Mouse (Mus musculus) heart, embryonic 16.5 days (tissue): Measurements from ENCODE around the gene Sorl1. TPM values are rescaled to one million over a fixed set of nuclear protein-coding genes. Genes with fewer than 3 reads are reported as not detected.
A peak's percentile ranks its signal among the peaks of the same experiment; 100 is the strongest.

Experiments
- ATAC-seq: fragments of 200-750 bp; cut with Nextera tagmentation; replicated peaks from 2 replicates; pipeline ENCODE4 v1.8.0; 2017; ENCODE audit warnings: moderate number of reproducible peaks; ENCODE audit not compliant: insufficient read depth, low FRiP score; ENCODE audit errors: extremely low read depth
- H3K27ac ChIP-seq: fragments of 300-500 bp; sonication (generic); 2 replicates; pipeline ENCODE4 v1.5.1; 2014; ENCODE audit warnings: mild to moderate bottlenecking, low read length, control low read depth, moderate library complexity
- H3K27me3 ChIP-seq: fragments of 300-500 bp; sonication (generic); 2 replicates; pipeline ENCODE4 v1.6.1; 2014; ENCODE audit warnings: low read length, mixed read lengths; ENCODE audit not compliant: control insufficient read depth, insufficient read depth
- H3K36me3 ChIP-seq: fragments of 300-500 bp; sonication (generic); 2 replicates; pipeline ENCODE4 v1.6.1; 2014; ENCODE audit not compliant: control insufficient read depth, insufficient read depth
- H3K4me1 ChIP-seq: fragments of 300-500 bp; sonication (generic); 2 replicates; pipeline ENCODE4 v1.6.1; 2014; ENCODE audit warnings: low read length, mixed read lengths; ENCODE audit not compliant: control insufficient read depth, insufficient read depth
- H3K4me2 ChIP-seq: fragments of 300-500 bp; sonication (generic); 2 replicates; pipeline ENCODE4 v1.6.1; 2014; ENCODE audit warnings: low read depth, mild to moderate bottlenecking, control low read depth, low read length
- H3K4me3 ChIP-seq: fragments of 300-500 bp; sonication (generic); 2 replicates; pipeline ENCODE4 v1.5.1; 2014; ENCODE audit warnings: mild to moderate bottlenecking, control low read depth, low read length
- H3K9ac ChIP-seq: fragments of 300-500 bp; sonication (generic); 2 replicates; pipeline ENCODE4 v1.6.1; 2014; ENCODE audit warnings: low read length, control low read depth
- H3K9me3 ChIP-seq: fragments of 300-500 bp; sonication (generic); replicated peaks from 2 replicates; pipeline ENCODE4 v1.6.1; 2016; ENCODE audit warnings: low read length; ENCODE audit not compliant: control insufficient read depth
- WGBS: fragments of 180-500 bp; shearing (Covaris S2); extraction: QIAGEN DNeasy Blood & Tissue Kit; methylation state at CpG from one replicate; pipeline ENCODE4 v1.1.7; 2014; 5-methylcytosine and 5-hydroxymethylcytosine counted together
- polyA plus RNA-seq: library from polyadenylated mRNA; unstranded; fragments of >200 nt; fragmentation: Nextera tagmentation; extraction: Ambion mirVana; gene quantifications from 2 replicates; pipeline ENCODE4 v1.2.1, GENCODE M21; 2015

Gene Sorl1
- polyA plus RNA-seq, 1 experiment from 2014 or later, result 2.2 TPM

DNA sequence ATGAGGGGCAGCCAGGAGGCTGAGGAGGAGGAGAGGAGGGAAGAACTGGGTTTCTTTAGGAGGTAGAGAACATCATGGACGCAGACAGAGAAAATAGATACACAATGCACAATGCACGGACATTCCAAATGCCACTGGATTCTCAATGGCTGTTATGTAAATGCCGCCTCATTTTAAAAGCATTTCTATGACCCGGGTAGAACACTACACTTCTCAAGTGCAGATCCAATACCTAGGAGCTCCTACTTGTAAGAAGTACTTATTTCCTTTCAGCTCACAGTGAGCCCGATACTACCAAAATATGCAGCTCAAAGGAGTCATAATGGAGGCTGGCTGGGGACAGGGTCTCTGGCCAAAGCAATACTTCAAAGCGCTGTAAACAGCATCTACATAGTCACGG is 12.8 kb downstream of the Sorl1 start:
- no peak overlapping the region for H3K9ac ChIP-seq
- H3K9me3 ChIP-seq, result no peaks in the 10 kb centered on the region
- WGBS, result 83% methylated on average over 7 of the region's 7 CpGs
- ATAC-seq, result no peak
- H3K27ac ChIP-seq, result no peak overlapping the region
- H3K27me3 ChIP-seq, result no peaks in the 10 kb centered on the region
- no peak overlapping the region for H3K4me2 ChIP-seq
- H3K4me3 ChIP-seq, result no peak overlapping the region
- no peaks in the 10 kb centered on the region for H3K36me3 ChIP-seq
- H3K4me1 ChIP-seq, result peaks cover 10% of the 10 kb centered on the region; the same call in 1 of the 2 replicates

DNA sequence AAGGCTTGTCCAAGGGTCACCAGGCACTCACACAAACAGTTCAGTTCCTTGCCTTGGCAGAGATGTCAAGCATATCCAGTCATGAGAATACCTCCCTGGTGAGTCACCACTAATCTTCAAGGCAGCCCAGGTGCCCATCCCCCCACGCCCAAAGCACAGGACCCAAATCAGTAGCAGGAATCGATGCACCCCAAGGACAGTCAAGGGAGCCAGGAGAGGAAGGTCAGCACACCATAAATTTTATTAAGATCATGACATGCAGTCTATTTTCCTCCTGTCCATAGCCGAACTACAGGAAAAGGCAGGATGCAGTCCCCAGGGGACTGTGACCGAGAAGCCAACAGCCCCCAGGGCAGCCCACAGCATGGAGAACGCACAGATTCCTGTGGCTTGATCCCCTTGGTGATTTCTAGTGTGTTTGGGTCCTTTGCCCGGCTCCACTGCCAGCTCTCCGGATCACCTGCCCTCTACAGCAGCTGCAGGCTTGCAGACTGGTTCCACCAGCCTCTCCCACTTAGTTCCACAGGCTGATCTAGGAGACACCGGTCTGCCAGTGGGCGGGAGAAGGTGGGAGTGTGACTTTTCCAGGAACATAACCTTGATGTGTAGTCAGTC is 14.2 kb downstream of the Sorl1 start:
- WGBS, result 36% methylated on average over 9 of the region's 9 CpGs
- Histone ChIP-seq H3K27me3 (no peaks in the 10 kb centered on the region), H3K9ac (no peak overlapping the region), H3K4me2 (no peak overlapping the region), H3K36me3 (no peaks in the 10 kb centered on the region), H3K4me3 (no peak overlapping the region), H3K9me3 (no peaks in the 10 kb centered on the region), H3K27ac (no peak overlapping the region), H3K4me1 (peaks cover 10% of the 10 kb centered on the region; the same call in 1 of the 2 replicates)
- ATAC-seq, result no peak; the same call in 1 of the 2 replicates

DNA sequence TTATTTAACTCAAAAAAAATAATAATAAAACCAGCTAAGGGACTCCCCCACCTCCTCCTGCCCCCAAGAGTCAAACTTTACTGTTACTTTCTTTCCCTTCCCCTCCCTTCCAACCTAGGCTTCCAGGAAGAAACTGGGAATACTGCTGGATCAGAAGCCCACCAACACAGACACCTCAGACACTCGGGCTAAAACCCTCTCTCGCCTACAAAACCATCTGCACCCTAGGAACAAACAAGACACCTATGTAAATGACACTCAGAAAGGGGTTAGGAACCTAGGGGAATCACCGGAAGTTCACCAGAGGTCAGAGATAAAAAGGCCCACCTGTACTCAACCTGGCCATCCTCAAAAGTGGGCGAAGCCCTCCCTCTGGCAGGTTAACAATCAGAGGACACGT is 15.0 kb downstream of the Sorl1 start:
- no peak for ATAC-seq
- Histone ChIP-seq H3K4me1 (peaks cover 10% of the 10 kb centered on the region; the same call in 1 of the 2 replicates), H3K27me3 (no peaks in the 10 kb centered on the region), H3K4me3 (no peak overlapping the region), H3K27ac (no peak overlapping the region), H3K9me3 (no peaks in the 10 kb centered on the region), H3K36me3 (no peaks in the 10 kb centered on the region), H3K9ac (no peak overlapping the region), H3K4me2 (no peak overlapping the region)
- 58% methylated on average over 5 of the region's 5 CpGs for WGBS

DNA sequence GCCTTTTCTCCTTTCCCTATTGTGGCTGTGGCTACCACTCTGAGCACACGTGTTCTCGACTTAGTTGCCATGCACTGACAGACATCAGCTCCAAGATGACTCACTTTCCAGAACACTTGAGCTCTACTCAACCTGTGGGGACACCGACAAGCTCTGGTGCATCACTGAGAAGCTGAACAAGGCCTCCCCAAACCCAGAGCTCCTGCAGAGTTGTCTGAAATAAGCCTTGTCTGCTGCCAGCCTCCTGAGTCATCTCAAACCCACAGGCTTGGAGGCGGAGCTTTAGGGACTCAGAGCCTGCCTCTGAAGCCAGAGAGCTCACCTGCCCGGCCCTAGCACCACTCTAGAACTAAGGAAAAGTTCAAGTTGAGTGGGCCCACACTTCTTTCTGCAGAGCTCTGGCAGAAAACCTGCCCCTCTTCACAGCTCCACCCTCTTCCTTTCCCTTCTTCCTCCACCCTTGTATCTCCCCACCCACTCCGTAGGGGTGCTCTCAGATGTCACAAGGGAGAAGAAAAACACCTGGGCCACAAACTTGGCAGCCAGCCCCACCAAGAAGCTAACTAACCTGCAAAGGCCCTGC is 15.6 kb downstream of the Sorl1 start:
- Histone ChIP-seq H3K9me3 (no peaks in the 10 kb centered on the region), H3K27me3 (no peaks in the 10 kb centered on the region), H3K4me1 (peaks cover 10% of the 10 kb centered on the region; the same call in 1 of the 2 replicates), H3K27ac (peak overlapping the region; percentile 14; the same call in 1 of the 2 replicates), H3K4me2 (no peak overlapping the region), H3K9ac (no peak overlapping the region), H3K4me3 (no peak overlapping the region), H3K36me3 (no peaks in the 10 kb centered on the region)
- ATAC-seq, result peak; percentile 18; the same call in 1 of the 2 replicates
- WGBS, result 41% methylated on average over 6 of the region's 6 CpGs

DNA sequence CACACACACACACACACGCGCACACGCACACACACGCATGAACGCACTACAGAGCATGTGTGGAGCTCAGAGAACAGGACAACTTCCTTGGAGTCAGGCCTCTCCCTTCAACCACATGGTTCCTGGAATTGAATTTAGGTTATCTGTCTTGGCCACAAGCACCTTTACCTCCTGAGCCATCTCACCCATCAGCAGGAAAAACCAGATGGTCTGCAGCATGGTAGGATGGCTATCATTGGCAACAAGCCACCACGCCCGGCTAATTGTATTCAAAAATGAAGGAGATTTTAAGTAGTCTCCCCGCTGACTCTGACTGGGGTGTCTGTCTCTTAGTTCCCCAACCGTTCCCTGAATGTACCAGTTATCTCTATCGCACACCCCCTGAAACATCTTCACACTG is 17.0 kb downstream of the Sorl1 start:
- peaks cover 14% of the 10 kb centered on the region; the same call in 1 of the 2 replicates for H3K4me1 ChIP-seq
- 93% methylated on average over 10 of the region's 10 CpGs for WGBS
- no peak overlapping the region for H3K4me3 ChIP-seq
- ATAC-seq, result no peak
- H3K9ac ChIP-seq, result no peak overlapping the region
- H3K4me2 ChIP-seq, result no peak overlapping the region
- H3K9me3 ChIP-seq, result no peaks in the 10 kb centered on the region
- H3K36me3 ChIP-seq, result no peaks in the 10 kb centered on the region
- H3K27ac ChIP-seq, result no peak overlapping the region
- H3K27me3 ChIP-seq, result no peaks in the 10 kb centered on the region

DNA sequence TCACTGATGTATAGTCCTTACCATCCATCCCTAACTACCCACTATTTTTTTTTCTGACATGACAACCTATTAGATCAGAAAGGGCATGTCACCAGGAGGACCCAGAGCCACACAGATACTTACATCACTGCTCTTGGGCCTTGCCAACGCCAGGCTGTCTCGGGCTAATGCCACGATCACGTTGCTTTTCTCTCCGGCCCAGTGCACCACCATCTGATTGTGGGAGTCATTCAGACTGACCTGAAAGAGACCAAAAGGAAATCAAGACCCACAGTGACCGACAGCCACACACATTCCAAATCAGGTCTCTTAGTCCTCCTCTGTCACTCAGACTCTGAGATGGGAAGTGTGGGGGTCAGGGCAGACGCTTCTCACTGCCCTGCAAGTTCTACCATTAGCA is 17.8 kb downstream of the Sorl1 start:
- H3K27me3 ChIP-seq, result no peaks in the 10 kb centered on the region
- H3K4me1 ChIP-seq, result peaks cover 14% of the 10 kb centered on the region; the same call in 1 of the 2 replicates
- no peak overlapping the region for H3K9ac ChIP-seq
- H3K4me2 ChIP-seq, result no peak overlapping the region
- no peaks in the 10 kb centered on the region for H3K9me3 ChIP-seq
- no peaks in the 10 kb centered on the region for H3K36me3 ChIP-seq
- ATAC-seq, result no peak
- H3K4me3 ChIP-seq, result no peak overlapping the region
- 91% methylated on average over 7 of the region's 7 CpGs for WGBS
- no peak overlapping the region for H3K27ac ChIP-seq

DNA sequence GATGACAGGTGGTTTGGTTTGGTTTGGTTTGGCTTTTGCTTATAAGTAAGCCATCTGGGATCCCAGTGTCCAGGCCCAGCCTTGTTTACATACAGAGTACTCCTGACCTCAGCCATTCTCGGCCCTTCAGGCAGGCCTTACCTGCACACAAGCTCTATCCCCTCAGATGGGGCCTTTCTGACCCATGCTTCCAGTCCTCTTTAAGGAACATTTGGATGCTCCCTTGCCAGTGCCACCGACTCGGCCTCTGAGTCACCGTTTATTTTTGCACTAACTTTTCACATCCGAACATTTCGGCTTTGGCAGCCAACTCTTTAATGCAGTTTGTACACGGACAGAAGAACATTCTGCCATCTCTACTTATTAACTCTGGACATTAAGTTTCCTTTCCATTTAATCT is 20.6 kb downstream of the Sorl1 start:
- Histone ChIP-seq H3K4me1 (0 out of 2 replicates have a peak, but pooled peaks cover 4% of the 10 kb centered on the region), H3K4me3 (no peak overlapping the region), H3K27me3 (no peaks in the 10 kb centered on the region), H3K27ac (no peak overlapping the region), H3K9ac (no peak overlapping the region), H3K4me2 (no peak overlapping the region), H3K9me3 (no peaks in the 10 kb centered on the region), H3K36me3 (no peaks in the 10 kb centered on the region)
- no peak for ATAC-seq
- 62% methylated on average over 7 of the region's 7 CpGs for WGBS

DNA sequence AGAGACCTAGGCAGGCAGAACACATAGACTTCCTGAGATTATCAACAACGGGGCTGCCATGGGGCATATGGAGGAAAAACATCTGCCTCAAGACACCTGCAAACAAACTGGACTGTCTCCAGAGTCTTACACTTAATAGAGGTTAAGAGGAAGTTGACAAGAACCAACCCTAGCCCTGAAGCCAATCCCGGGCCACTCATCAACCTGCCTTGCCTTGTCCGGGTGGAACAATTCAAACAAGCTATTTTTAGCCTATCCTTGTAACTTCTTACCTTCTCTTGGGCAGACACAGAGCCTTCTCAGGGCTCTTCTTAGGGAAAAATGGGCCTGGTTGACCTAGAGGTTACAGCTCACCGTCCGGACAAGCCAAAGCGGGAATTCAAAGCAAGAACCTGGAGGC is 22.1 kb downstream of the Sorl1 start:
- H3K9ac ChIP-seq, result no peak overlapping the region
- H3K36me3 ChIP-seq, result no peaks in the 10 kb centered on the region
- H3K4me3 ChIP-seq, result no peak overlapping the region
- H3K4me2 ChIP-seq, result no peak overlapping the region
- no peaks in the 10 kb centered on the region for H3K9me3 ChIP-seq
- H3K27ac ChIP-seq, result no peak overlapping the region
- WGBS, result 50% methylated on average over 6 of the region's 6 CpGs
- no peaks in the 10 kb centered on the region for H3K27me3 ChIP-seq
- H3K4me1 ChIP-seq, result 0 out of 2 replicates have a peak, but pooled peaks cover 4% of the 10 kb centered on the region
- no peak for ATAC-seq

DNA sequence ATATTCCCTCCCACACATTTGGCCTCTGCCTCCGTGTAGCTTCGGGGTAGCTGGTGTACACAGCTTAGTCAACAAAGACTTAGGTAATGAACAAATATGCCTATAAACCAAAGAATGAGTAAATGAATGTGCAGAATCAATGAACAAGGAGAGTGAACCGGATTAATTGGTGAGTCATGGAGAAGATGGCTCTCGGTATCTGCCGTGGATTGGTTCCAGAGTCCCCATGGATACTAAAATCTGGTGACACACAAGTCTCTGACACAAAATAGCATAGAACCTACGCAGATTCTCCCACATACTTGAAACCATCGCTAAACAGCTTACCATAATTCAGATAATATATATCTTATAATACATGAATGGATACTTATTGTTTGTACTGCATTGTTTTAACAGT is 22.8 kb downstream of the Sorl1 start:
- no peak overlapping the region for H3K4me3 ChIP-seq
- H3K27me3 ChIP-seq, result no peaks in the 10 kb centered on the region
- H3K27ac ChIP-seq, result no peak overlapping the region
- WGBS, result 86% methylated on average over 7 of the region's 7 CpGs
- no peak overlapping the region for H3K4me2 ChIP-seq
- H3K4me1 ChIP-seq, result 0 out of 2 replicates have a peak, but pooled peaks cover 4% of the 10 kb centered on the region
- no peaks in the 10 kb centered on the region for H3K9me3 ChIP-seq
- H3K9ac ChIP-seq, result no peak overlapping the region
- no peaks in the 10 kb centered on the region for H3K36me3 ChIP-seq
- no peak for ATAC-seq
